In genomic region chr16:36467936-36468335, GRCm38 (mm10) we compare ENCODE assay signal across 25 mouse cellular contexts. TPM values are rescaled to one million over a fixed set of nuclear protein-coding genes. Genes with fewer than 3 reads are reported as not detected.
A peak's percentile ranks its signal among the peaks of the same experiment; 100 is the strongest.
DNase-seq lines count a peak whose midpoint lies in the region; ATAC-seq and TF ChIP-seq lines count a peak whose summit lies in the region.
"Had no signal": no experiment of that assay in that cellular context is flagged by ENCODE, and none has a peak within 500 bp of the region (broad histone marks: within the 10 kb centered on the region; RNA-seq: fewer than 3 reads in every experiment).

No protein-coding gene starts in this region.

- no peak for TF ChIP-seq EP300 in stomach, postnatal 0 days (optimal IDR thresholded peaks at IDR 0.05)

- H3K4me3 ChIP-seq in limb, embryonic 15.5 days, result no peak overlapping the region
- no peak overlapping the region for H3K4me3 ChIP-seq in limb, embryonic 10.5 days
- H3K4me3 ChIP-seq in stomach, embryonic 16.5 days (replicated peaks; ENCODE audit: low read length), result no peak overlapping the region
- no peak overlapping the region for H3K4me3 ChIP-seq in stomach, postnatal 0 days (ENCODE audit: low read depth, low read length)
- H3K4me3 ChIP-seq in heart, embryonic 11.5 days (ENCODE audit: low read depth, low read length), result no peak overlapping the region
- H3K4me3 ChIP-seq: embryonic facial prominence, embryonic 10.5 days; embryonic facial prominence, embryonic 12.5 days; forebrain, embryonic 13.5 days; forebrain, embryonic 15.5 days had no signal

- no peak overlapping the region for H3K27ac ChIP-seq in limb, embryonic 15.5 days
- H3K27ac ChIP-seq in limb, embryonic 10.5 days, result no peak overlapping the region
- H3K27ac ChIP-seq in stomach, embryonic 16.5 days (ENCODE audit: low read length), result no peak overlapping the region
- no peak overlapping the region for H3K27ac ChIP-seq in stomach, postnatal 0 days (replicated peaks)
- no peak overlapping the region for H3K27ac ChIP-seq in heart, embryonic 11.5 days (ENCODE audit: low read depth, low read length)
- H3K27ac ChIP-seq: embryonic facial prominence, embryonic 10.5 days; embryonic facial prominence, embryonic 12.5 days; forebrain, embryonic 13.5 days; forebrain, embryonic 15.5 days had no signal

- no peaks in the 10 kb centered on the region for H3K36me3 ChIP-seq in limb, embryonic 15.5 days
- H3K36me3 ChIP-seq in limb, embryonic 10.5 days, result no peaks in the 10 kb centered on the region
- H3K36me3 ChIP-seq in stomach, embryonic 16.5 days (ENCODE audit: control insufficient read depth, insufficient read depth, low read length), result no peaks in the 10 kb centered on the region
- H3K36me3 ChIP-seq in stomach, postnatal 0 days (ENCODE audit: control insufficient read depth, insufficient read depth, low read length), result no peaks in the 10 kb centered on the region
- no peaks in the 10 kb centered on the region for H3K36me3 ChIP-seq in heart, embryonic 11.5 days (ENCODE audit: control insufficient read depth, insufficient read depth, low read length)
- H3K36me3 ChIP-seq: embryonic facial prominence, embryonic 10.5 days; embryonic facial prominence, embryonic 12.5 days; forebrain, embryonic 15.5 days; G1E had no signal

- no peak for DNase-seq in limb, embryonic 10.5 days (ENCODE audit: low spot score)
- no peak for DNase-seq in stomach, postnatal 0 days (ENCODE audit: low spot score)
- DNase-seq: adrenal gland, adult 8-10 months; adrenal gland, postnatal 14 days; adrenal gland, postnatal 36 days; B cell, adult 2 months; cerebellum, adult 11-12 months; cerebellum, adult 2 months; cerebellum, adult 9-10 months; cerebellum, postnatal 10 days; cerebellum, postnatal 25 days; forebrain, postnatal 0 days had no signal

- H3K4me2 ChIP-seq in limb, embryonic 15.5 days, result no peak overlapping the region
- no peak overlapping the region for H3K4me2 ChIP-seq in stomach, embryonic 16.5 days (ENCODE audit: low read depth, low read length)
- no peak overlapping the region for H3K4me2 ChIP-seq in stomach, postnatal 0 days (replicated peaks; ENCODE audit: low read depth)
- no peak overlapping the region for H3K4me2 ChIP-seq in heart, embryonic 11.5 days
- H3K4me2 ChIP-seq: embryonic facial prominence, embryonic 12.5 days; forebrain, embryonic 13.5 days; forebrain, embryonic 15.5 days had no signal

- 62% methylated on average over 2 of the region's 2 CpGs for WGBS in limb, embryonic 15.5 days
- WGBS in limb, embryonic 10.5 days, result 80% methylated on average over 2 of the region's 2 CpGs
- WGBS in stomach, embryonic 16.5 days, result 59% methylated on average over 2 of the region's 2 CpGs
- 51% methylated on average over 2 of the region's 2 CpGs for WGBS in stomach, postnatal 0 days
- WGBS in heart, embryonic 11.5 days (ENCODE audit: insufficient replicate concordance), result 46% methylated on average over 2 of the region's 2 CpGs

- H3K9ac ChIP-seq in limb, embryonic 15.5 days, result no peak overlapping the region
- H3K9ac ChIP-seq in stomach, embryonic 16.5 days (ENCODE audit: low read length), result no peak overlapping the region
- H3K9ac ChIP-seq in stomach, postnatal 0 days (ENCODE audit: low read length), result no peak overlapping the region
- H3K9ac ChIP-seq in heart, embryonic 11.5 days (ENCODE audit: low read depth, low read length), result no peak overlapping the region
- H3K9ac ChIP-seq: embryonic facial prominence, embryonic 12.5 days; forebrain, embryonic 13.5 days; forebrain, embryonic 15.5 days; forebrain, postnatal 0 days had no signal

- H3K4me1 ChIP-seq in limb, embryonic 15.5 days, result no peaks in the 10 kb centered on the region
- H3K4me1 ChIP-seq in limb, embryonic 10.5 days, result no peaks in the 10 kb centered on the region
- no peaks in the 10 kb centered on the region for H3K4me1 ChIP-seq in stomach, embryonic 16.5 days (ENCODE audit: control insufficient read depth, insufficient read depth, low read length)
- H3K4me1 ChIP-seq in stomach, postnatal 0 days (replicated peaks; ENCODE audit: control insufficient read depth, insufficient read depth), result no peaks in the 10 kb centered on the region
- H3K4me1 ChIP-seq in heart, embryonic 11.5 days (ENCODE audit: control insufficient read depth, insufficient read depth, low read length), result no peaks in the 10 kb centered on the region
- H3K4me1 ChIP-seq: embryonic facial prominence, embryonic 10.5 days; embryonic facial prominence, embryonic 12.5 days; forebrain, embryonic 13.5 days; forebrain, embryonic 15.5 days had no signal

- H3K9me3 ChIP-seq in limb, embryonic 15.5 days, result no peaks in the 10 kb centered on the region
- no peaks in the 10 kb centered on the region for H3K9me3 ChIP-seq in limb, embryonic 10.5 days (replicated peaks)
- H3K9me3 ChIP-seq in stomach, embryonic 16.5 days (replicated peaks; ENCODE audit: control insufficient read depth, low read length), result no peaks in the 10 kb centered on the region
- no peaks in the 10 kb centered on the region for H3K9me3 ChIP-seq in stomach, postnatal 0 days (ENCODE audit: control insufficient read depth, low read length)
- H3K9me3 ChIP-seq in heart, embryonic 11.5 days (replicated peaks; ENCODE audit: control insufficient read depth, low read length), result no peaks in the 10 kb centered on the region
- H3K9me3 ChIP-seq: embryonic facial prominence, embryonic 10.5 days; embryonic facial prominence, embryonic 12.5 days; forebrain, embryonic 13.5 days; forebrain, embryonic 15.5 days; G1E had no signal

- peak; percentile 30; the same call in 1 of the 2 replicates for ATAC-seq in limb, embryonic 15.5 days (ENCODE audit: insufficient number of reproducible peaks, low FRiP score, low TSS enrichment, low read depth)
- 0 out of 2 replicates have a peak, but pooled peaks have one; percentile 25 for ATAC-seq in stomach, embryonic 16.5 days (ENCODE audit: insufficient read depth, low FRiP score)
- no peak for ATAC-seq in stomach, postnatal 0 days (ENCODE audit: low FRiP score, low TSS enrichment)
- ATAC-seq in heart, embryonic 11.5 days (replicated peaks; ENCODE audit: insufficient number of reproducible peaks, low FRiP score, low TSS enrichment), result no peak
- ATAC-seq: activated CD4-positive, CD25-positive, alpha-beta regulatory T cell, adult 4 months; CD4-positive, CD25-positive, alpha-beta regulatory T cell, adult 4 months; forebrain, embryonic 13.5 days; forebrain, embryonic 15.5 days; forebrain, postnatal 0 days; Patski had no signal

- TF ChIP-seq CTCF in stomach, postnatal 0 days (IDR thresholded peaks at IDR 0.05; ENCODE audit: low read depth), result no peak

- H3K27me3 ChIP-seq in limb, embryonic 15.5 days, result no peaks in the 10 kb centered on the region
- H3K27me3 ChIP-seq in limb, embryonic 10.5 days (ENCODE audit: low read depth, poor library complexity, severe bottlenecking), result no peaks in the 10 kb centered on the region
- H3K27me3 ChIP-seq in stomach, embryonic 16.5 days (ENCODE audit: control insufficient read depth, insufficient read depth, low read length), result no peaks in the 10 kb centered on the region
- H3K27me3 ChIP-seq in stomach, postnatal 0 days (ENCODE audit: control insufficient read depth, insufficient read depth, low read length), result no peaks in the 10 kb centered on the region
- no peaks in the 10 kb centered on the region for H3K27me3 ChIP-seq in heart, embryonic 11.5 days (ENCODE audit: control insufficient read depth, insufficient read depth, low read length)
- H3K27me3 ChIP-seq: embryonic facial prominence, embryonic 12.5 days; forebrain, embryonic 13.5 days; forebrain, embryonic 15.5 days; Patski had no signal

RNA-seq across cellular contexts. Expression of gene Stfa3, which starts 12.7 kb away (rescaled TPM):
- polyA plus RNA-seq in limb, embryonic 15.5 days (2015; fragmentation: Nextera tagmentation; extraction: Ambion mirVana), result 115 and 145 TPM in 2 replicates
- not detected in 2 replicates for polyA plus RNA-seq in limb, embryonic 10.5 days (2016; fragmentation: Nextera tagmentation; extraction: Ambion mirVana)
- 17.3 and 27.0 TPM in 2 replicates for polyA plus RNA-seq in stomach, embryonic 16.5 days (2015; fragmentation: Nextera tagmentation; extraction: Ambion mirVana)
- polyA plus RNA-seq in stomach, postnatal 0 days (2015; fragmentation: Nextera tagmentation; extraction: Ambion mirVana), result 22.8 and 24.8 TPM in 2 replicates
- not detected in 2 replicates for polyA plus RNA-seq in heart, embryonic 11.5 days (2014; fragmentation: Nextera tagmentation; extraction: Ambion mirVana)
- polyA plus RNA-seq: activated CD4-positive, CD25-positive, alpha-beta regulatory T cell, adult 4 months; CD4-positive, CD25-positive, alpha-beta regulatory T cell, adult 4 months; cerebellum, adult 2 months; cortical plate, adult 2 months; embryonic facial prominence, embryonic 10.5 days; forebrain, embryonic 11.5 days; forebrain, embryonic 13.5 days; forebrain, embryonic 15.5 days; forebrain, postnatal 0 days; G1E; Patski had no signal

RNA-seq across cellular contexts. Expression of gene Stfa2, which starts 59.7 kb away (rescaled TPM):
- polyA plus RNA-seq in limb, embryonic 15.5 days (2015; fragmentation: Nextera tagmentation; extraction: Ambion mirVana), result 2.9 and 6.0 TPM in 2 replicates
- not detected in 2 replicates for polyA plus RNA-seq in limb, embryonic 10.5 days (2016; fragmentation: Nextera tagmentation; extraction: Ambion mirVana)
- 9.1 and 16.2 TPM in 2 replicates for polyA plus RNA-seq in stomach, embryonic 16.5 days (2015; fragmentation: Nextera tagmentation; extraction: Ambion mirVana)
- 7.4 and 8.1 TPM in 2 replicates for polyA plus RNA-seq in stomach, postnatal 0 days (2015; fragmentation: Nextera tagmentation; extraction: Ambion mirVana)
- polyA plus RNA-seq in heart, embryonic 11.5 days (2014; fragmentation: Nextera tagmentation; extraction: Ambion mirVana), result not detected in 2 replicates
- polyA plus RNA-seq: activated CD4-positive, CD25-positive, alpha-beta regulatory T cell, adult 4 months; CD4-positive, CD25-positive, alpha-beta regulatory T cell, adult 4 months; cerebellum, adult 2 months; cortical plate, adult 2 months; embryonic facial prominence, embryonic 10.5 days; forebrain, embryonic 11.5 days; forebrain, embryonic 13.5 days; forebrain, embryonic 15.5 days; forebrain, postnatal 0 days; G1E; Patski had no signal

Comparison
In these comparisons a context has a peak if more than half of its experiments do, and no peak if none do; other contexts are left out.
1. ATAC-seq: peak in limb, embryonic 15.5 days (single experiment) and stomach, embryonic 16.5 days (single experiment); none in stomach, postnatal 0 days (single experiment) and heart, embryonic 11.5 days (single experiment).
2. RNA of gene Stfa3, which starts 12.7 kb away (polyA plus RNA-seq): 115 to 145 TPM in limb, embryonic 15.5 days, 17.3 to 27.0 TPM in stomach, embryonic 16.5 days and 22.8 to 24.8 TPM in stomach, postnatal 0 days; not detected in heart, embryonic 11.5 days and not detected in limb, embryonic 10.5 days; every median in the first group is over 10 times any median in the second.